Mouse (Mus musculus) limb, embryonic 11.5 days (tissue): Measurements from ENCODE around the gene Aqp2. TPM values are rescaled to one million over a fixed set of nuclear protein-coding genes. Genes with fewer than 3 reads are reported as not detected.

Source experiments
- ATAC-seq: fragments of 200-750 bp; cut with Nextera tagmentation; 2 replicates; pipeline ENCODE4 v1.8.0; 2017; ENCODE audit warnings: low read depth; ENCODE audit not compliant: insufficient number of reproducible peaks, low FRiP score, low TSS enrichment
- DNase-seq: peaks from one replicate; pipeline ENCODE4 v3.0.0-alpha.2; 2015; ENCODE audit warnings: low spot score
- H3K27ac ChIP-seq: fragments of 300-500 bp; sonication (generic); replicated peaks from 2 replicates; pipeline ENCODE4 v1.5.1; 2014; ENCODE audit warnings: low read depth, mild to moderate bottlenecking, low read length
- H3K27me3 ChIP-seq: fragments of 300-500 bp; sonication (generic); 2 replicates; pipeline ENCODE4 v1.6.1; 2014; ENCODE audit warnings: mild to moderate bottlenecking, low read length, mixed read lengths; ENCODE audit not compliant: control insufficient read depth, insufficient read depth
- H3K36me3 ChIP-seq: fragments of 300-500 bp; sonication (generic); 2 replicates; pipeline ENCODE4 v1.6.1; 2014; ENCODE audit warnings: mild to moderate bottlenecking, low read length, moderate library complexity, mixed read lengths; ENCODE audit not compliant: control insufficient read depth, insufficient read depth
- H3K4me1 ChIP-seq: fragments of 300-500 bp; sonication (generic); 2 replicates; pipeline ENCODE4 v1.6.1; 2014; ENCODE audit warnings: low read length, mixed read lengths; ENCODE audit not compliant: control insufficient read depth, insufficient read depth
- H3K4me2 ChIP-seq: fragments of 300-500 bp; sonication (generic); 2 replicates; pipeline ENCODE4 v1.6.1; 2014; ENCODE audit warnings: low read depth, mild to moderate bottlenecking, moderate library complexity; ENCODE audit not compliant: severe bottlenecking
- H3K4me3 ChIP-seq: fragments of 300-500 bp; sonication (generic); 2 replicates; pipeline ENCODE4 v1.5.1; 2014; ENCODE audit warnings: low read depth, low read length
- H3K9ac ChIP-seq: fragments of 300-500 bp; sonication (generic); 2 replicates; pipeline ENCODE4 v1.6.1; 2014; ENCODE audit warnings: mild to moderate bottlenecking, low read length
- H3K9me3 ChIP-seq: fragments of 300-500 bp; sonication (generic); 2 replicates; pipeline ENCODE4 v1.6.1; 2016; ENCODE audit warnings: low read length; ENCODE audit not compliant: control insufficient read depth
- WGBS: fragments of 180-500 bp; shearing (Covaris S2); extraction: QIAGEN DNeasy Blood & Tissue Kit; methylation state at CpG from one replicate; pipeline ENCODE4 v1.1.7; 2014; 5-methylcytosine and 5-hydroxymethylcytosine counted together
- polyA plus RNA-seq: library from polyadenylated mRNA; unstranded; fragments of >200 nt; fragmentation: Nextera tagmentation; extraction: Ambion mirVana; gene quantifications from 2 replicates; pipeline ENCODE4 v1.2.1, GENCODE M21; 2014

Gene Aqp2
- polyA plus RNA-seq, 1 experiment from 2014 or later = not detected

DNA sequence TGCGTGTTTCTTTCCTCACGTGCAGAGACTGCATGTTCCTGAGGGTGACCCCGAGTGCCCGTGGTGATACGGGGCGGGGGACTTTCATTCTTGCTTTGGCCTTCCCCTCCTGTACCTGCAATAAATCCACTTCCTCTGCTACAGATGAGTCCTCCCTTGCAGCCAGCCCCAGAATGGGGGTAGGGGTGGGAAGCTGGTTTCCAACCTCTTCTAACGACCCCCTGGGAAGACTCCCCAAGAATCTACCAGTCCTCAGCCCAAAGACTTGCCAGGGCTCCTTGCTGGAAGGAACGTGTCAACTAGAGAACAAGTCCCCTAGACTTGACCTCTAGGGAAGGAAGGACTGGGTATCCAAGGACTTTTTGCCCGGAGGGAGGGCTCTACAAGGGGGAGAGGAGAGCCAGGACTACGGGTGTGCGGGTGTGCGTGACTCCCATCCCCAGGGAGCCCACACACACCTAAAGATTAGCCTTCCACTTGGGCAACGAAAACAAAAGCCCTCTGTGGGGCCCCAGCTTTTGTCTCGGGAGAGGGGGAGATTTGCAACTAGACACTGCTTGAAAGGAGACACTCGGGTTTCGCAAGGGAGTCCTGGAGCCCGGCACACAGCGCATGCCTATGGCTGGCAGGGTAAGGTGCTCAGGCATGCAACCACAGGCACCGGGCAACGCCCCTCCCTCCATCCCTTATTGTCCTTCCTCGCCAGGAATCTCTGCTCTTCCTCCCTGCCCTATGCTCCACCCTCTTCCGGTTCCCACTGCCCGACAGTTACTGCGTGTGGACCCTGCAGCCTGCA lies 5.8 kb downstream of the Aqp2 start:
- H3K9ac ChIP-seq = no peak overlapping the region
- H3K4me3 ChIP-seq = no peak overlapping the region
- peaks cover 12% of the 10 kb centered on the region for H3K4me1 ChIP-seq
- peak; percentile 58 for DNase-seq
- H3K36me3 ChIP-seq = no peaks in the 10 kb centered on the region
- peak overlapping the region; percentile 37 for H3K4me2 ChIP-seq
- 1% methylated on average over 24 of the region's 24 CpGs for WGBS
- no peaks in the 10 kb centered on the region for H3K9me3 ChIP-seq
- H3K27ac ChIP-seq = no peak overlapping the region
- ATAC-seq = 0 out of 2 replicates have a peak, but pooled peaks have one; percentile 44
- peaks cover 82% of the 10 kb centered on the region for H3K27me3 ChIP-seq

DNA sequence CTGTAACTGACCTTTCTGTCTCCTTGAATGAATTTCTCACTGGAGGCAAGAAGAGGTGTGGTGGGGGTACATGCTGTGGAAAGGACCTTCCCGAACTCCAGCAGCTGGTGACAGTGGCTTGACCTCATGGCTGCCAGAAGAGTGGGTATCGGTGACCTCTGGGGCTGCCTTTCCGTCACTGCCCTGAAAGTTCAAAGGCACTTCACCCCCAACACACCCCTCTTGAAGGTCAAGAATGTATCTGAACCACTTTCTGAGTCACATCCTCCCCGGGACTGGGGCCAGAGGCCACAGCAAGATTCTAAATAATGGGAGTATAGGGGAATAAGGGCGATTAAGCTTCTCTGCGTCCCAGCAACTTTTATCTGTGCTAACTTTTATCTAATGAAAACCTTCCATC lies 6.9 kb downstream of the Aqp2 start:
- no peak for DNase-seq
- 57% methylated on average over 6 of the region's 6 CpGs for WGBS
- Histone ChIP-seq H3K9ac (no peak overlapping the region), H3K4me2 (no peak overlapping the region), H3K4me1 (peaks cover 14% of the 10 kb centered on the region), H3K4me3 (no peak overlapping the region), H3K27me3 (peaks cover 90% of the 10 kb centered on the region), H3K9me3 (no peaks in the 10 kb centered on the region), H3K27ac (no peak overlapping the region), H3K36me3 (no peaks in the 10 kb centered on the region)
- no peak for ATAC-seq

DNA sequence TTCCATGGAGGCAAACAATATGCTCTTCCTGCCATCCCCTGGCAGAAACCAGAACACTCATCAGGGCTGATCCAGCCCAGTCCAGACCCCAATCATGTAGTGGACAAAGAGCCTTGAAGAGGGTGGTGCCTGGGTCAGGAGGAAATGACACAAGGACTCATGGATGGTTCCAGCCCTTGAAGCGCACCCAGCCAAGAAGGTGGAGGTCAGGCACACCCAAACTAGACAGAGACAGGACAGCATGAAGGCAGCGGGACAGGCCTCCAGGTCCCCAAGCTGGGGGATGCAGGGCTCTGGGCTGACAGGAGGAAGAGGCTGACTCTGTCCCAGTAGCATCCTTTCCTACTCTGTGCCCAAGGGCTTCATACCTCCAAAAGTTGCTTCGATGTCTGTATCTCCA lies 7.7 kb downstream of the Aqp2 start:
- H3K9ac ChIP-seq = no peak overlapping the region
- H3K4me3 ChIP-seq = no peak overlapping the region
- H3K27me3 ChIP-seq = peaks cover 95% of the 10 kb centered on the region
- no peak overlapping the region for H3K27ac ChIP-seq
- H3K9me3 ChIP-seq = no peaks in the 10 kb centered on the region
- 88% methylated on average over 3 of the region's 3 CpGs for WGBS
- no peaks in the 10 kb centered on the region for H3K36me3 ChIP-seq
- peaks cover 17% of the 10 kb centered on the region for H3K4me1 ChIP-seq
- ATAC-seq (no peak), DNase-seq (no peak)
- H3K4me2 ChIP-seq = no peak overlapping the region

- WGBS = 9% methylated on average over 9 of the region's 9 CpGs
- no peaks in the 10 kb centered on the region for H3K36me3 ChIP-seq
- H3K4me1 ChIP-seq = peaks cover 12% of the 10 kb centered on the region; the same call in 1 of the 2 replicates
- H3K4me2 ChIP-seq = no peak overlapping the region
- H3K9me3 ChIP-seq = no peaks in the 10 kb centered on the region
- no peak overlapping the region for H3K27ac ChIP-seq
- no peak overlapping the region for H3K9ac ChIP-seq
- ATAC-seq = no peak
- H3K4me3 ChIP-seq = no peak overlapping the region
- no peak for DNase-seq
- peaks cover 97% of the 10 kb centered on the region for H3K27me3 ChIP-seq
Observed at GRCm38 (mm10) chr15:99589237-99589636, 10.4 kb downstream of the Aqp2 start.

DNA sequence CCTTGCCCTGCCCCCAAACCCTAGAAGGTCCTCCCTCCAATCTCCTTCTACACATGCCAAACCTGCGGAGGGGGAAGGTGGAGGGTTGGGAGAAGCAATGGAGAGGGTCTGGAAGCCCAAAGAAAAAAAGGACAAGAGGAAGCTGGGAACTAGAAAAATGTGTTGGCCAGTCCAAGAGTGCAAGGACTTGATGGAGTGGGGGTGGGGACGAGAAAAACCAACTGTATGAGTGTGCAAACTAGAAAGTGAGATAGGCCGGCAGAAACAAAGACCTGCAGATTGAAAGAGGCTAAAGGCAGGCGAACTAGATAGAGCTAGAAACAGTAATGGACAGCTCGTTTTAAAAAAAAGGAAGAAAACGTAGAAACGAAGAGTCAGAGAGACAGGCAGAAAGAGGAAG lies 10.8 kb downstream of the Aqp2 start:
- Histone ChIP-seq H3K27ac (no peak overlapping the region), H3K9ac (no peak overlapping the region), H3K36me3 (no peaks in the 10 kb centered on the region), H3K4me3 (no peak overlapping the region), H3K9me3 (no peaks in the 10 kb centered on the region), H3K4me2 (no peak overlapping the region), H3K27me3 (peaks cover 97% of the 10 kb centered on the region), H3K4me1 (peaks cover 7% of the 10 kb centered on the region; the same call in 1 of the 2 replicates)
- ATAC-seq = no peak
- no peak for DNase-seq
- WGBS = 22% methylated on average over 7 of the region's 7 CpGs

- DNase-seq = peak; percentile 49
- Histone ChIP-seq H3K27ac (no peak within 1 kb of the TSS), H3K9me3 (no peaks in the 10 kb centered on the region), H3K4me3 (peak within 1 kb of the TSS; percentile 32), H3K27me3 (peaks cover 93% of the 10 kb centered on the region), H3K4me1 (0 out of 2 replicates have a peak, but pooled peaks cover 7% of the 10 kb centered on the region), H3K9ac (no peak within 1 kb of the TSS), H3K36me3 (no peaks in the 10 kb centered on the region), H3K4me2 (peak within 1 kb of the TSS; percentile 55)
- 1% methylated on average over 58 of the region's 83 CpGs for whole genome bisulfite sequencing
- no peak for ATAC-seq
Observed at GRCm38 (mm10) chr15:99590429-99591084, 11.7 kb downstream of the Aqp2 start, which contains the start of gene Aqp5. TSS of gene Aqp5 (plus strand) at chr15:99590782.

DNA sequence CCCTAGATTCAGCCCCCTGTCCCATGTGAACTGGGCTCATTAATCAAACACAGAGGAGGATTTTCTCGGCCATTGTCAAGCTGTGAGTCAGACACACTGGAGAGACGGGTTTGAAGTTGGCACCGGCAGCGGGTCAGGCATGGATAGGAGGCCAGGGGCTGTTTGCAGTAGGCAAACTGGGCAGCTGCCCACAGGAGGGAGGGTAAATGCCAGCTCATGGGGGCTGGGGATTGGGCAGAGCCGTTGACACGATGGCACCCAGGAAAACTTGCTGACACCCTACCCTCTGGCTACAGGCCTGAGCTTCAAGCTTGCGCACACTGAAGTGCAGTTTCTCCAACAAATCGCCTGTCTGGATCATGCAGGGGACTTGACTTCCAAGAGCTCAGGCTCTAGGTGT lies 13.3 kb downstream of the Aqp2 start:
- no peak for ATAC-seq
- Histone ChIP-seq H3K27me3 (peaks cover 76% of the 10 kb centered on the region), H3K27ac (no peak overlapping the region), H3K4me3 (no peak overlapping the region), H3K4me1 (0 out of 2 replicates have a peak, but pooled peaks cover 7% of the 10 kb centered on the region), H3K9me3 (no peaks in the 10 kb centered on the region; the same call in 1 of the 2 replicates), H3K36me3 (no peaks in the 10 kb centered on the region), H3K4me2 (no peak overlapping the region), H3K9ac (no peak overlapping the region)
- DNase-seq = no peak
- 85% methylated on average over 8 of the region's 8 CpGs for WGBS

DNA sequence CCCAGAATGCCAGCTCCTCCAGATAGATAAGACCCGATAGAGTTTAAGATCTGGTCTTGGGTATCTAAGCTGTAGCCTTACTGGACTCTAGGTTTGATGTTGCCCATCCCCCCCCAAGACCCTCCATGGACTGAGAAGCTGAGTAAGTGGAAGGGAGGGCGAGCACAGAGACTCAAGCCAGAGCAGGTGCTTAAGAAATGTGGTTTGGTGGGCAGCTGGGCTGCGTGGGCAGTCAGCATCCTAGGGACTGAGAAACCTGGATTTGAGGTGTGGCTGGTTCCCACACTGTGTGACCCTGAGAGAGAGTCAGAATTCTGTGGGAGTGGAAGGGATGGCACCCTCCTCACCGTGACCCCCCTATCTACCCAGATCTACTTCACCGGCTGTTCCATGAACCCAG lies 14.0 kb downstream of the Aqp2 start:
- Histone ChIP-seq H3K27me3 (peaks cover 71% of the 10 kb centered on the region), H3K9ac (no peak overlapping the region), H3K4me1 (0 out of 2 replicates have a peak, but pooled peaks cover 7% of the 10 kb centered on the region), H3K9me3 (no peaks in the 10 kb centered on the region; the same call in 1 of the 2 replicates), H3K36me3 (no peaks in the 10 kb centered on the region), H3K4me3 (no peak overlapping the region), H3K27ac (no peak overlapping the region), H3K4me2 (no peak overlapping the region)
- no peak for DNase-seq
- no peak for ATAC-seq
- WGBS = 80% methylated on average over 5 of the region's 5 CpGs
